Mouse (Mus musculus) midbrain, embryonic 12.5 days (tissue): Measurements from ENCODE around the gene Saa2. TPM values are rescaled to one million over a fixed set of nuclear protein-coding genes. Genes with fewer than 3 reads are reported as not detected.

Experiments used
- ATAC-seq: fragments of 200-750 bp; cut with Nextera tagmentation; 2 replicates; pipeline ENCODE4 v1.8.0; 2017; ENCODE audit warnings: low read depth, moderate TSS enrichment, moderate library complexity; ENCODE audit not compliant: low FRiP score
- H3K27ac ChIP-seq: fragments of 300-500 bp; sonication (generic); replicated peaks from 2 replicates; pipeline ENCODE4 v1.5.1; 2016; ENCODE audit warnings: mild to moderate bottlenecking
- H3K27me3 ChIP-seq: fragments of 300-500 bp; sonication (generic); 2 replicates; pipeline ENCODE4 v1.6.1; 2016; ENCODE audit warnings: mild to moderate bottlenecking
- H3K36me3 ChIP-seq: fragments of 300-500 bp; sonication (generic); 2 replicates; pipeline ENCODE4 v1.6.1; 2016
- H3K4me1 ChIP-seq: fragments of 300-500 bp; sonication (generic); 2 replicates; pipeline ENCODE4 v1.6.1; 2016
- H3K4me2 ChIP-seq: fragments of 300-500 bp; sonication (generic); replicated peaks from 2 replicates; pipeline ENCODE4 v1.6.1; 2016; ENCODE audit warnings: mild to moderate bottlenecking, moderate library complexity
- H3K4me3 ChIP-seq: fragments of 300-500 bp; sonication (generic); 2 replicates; pipeline ENCODE4 v1.5.1; 2016; ENCODE audit warnings: mild to moderate bottlenecking
- H3K9ac ChIP-seq: fragments of 300-500 bp; sonication (generic); replicated peaks from 2 replicates; pipeline ENCODE4 v1.6.1; 2016; ENCODE audit warnings: mild to moderate bottlenecking, moderate library complexity
- H3K9me3 ChIP-seq: fragments of 300-500 bp; sonication (generic); 2 replicates; pipeline ENCODE4 v1.6.1; 2016; ENCODE audit warnings: mild to moderate bottlenecking
- WGBS: fragments of 180-500 bp; shearing (Covaris S2); methylation state at CpG from one replicate; pipeline ENCODE4 v1.1.7; 2016; 5-methylcytosine and 5-hydroxymethylcytosine counted together
- polyA plus RNA-seq: library from polyadenylated mRNA; unstranded; fragments of >200 nt; fragmentation: Nextera tagmentation; extraction: Ambion mirVana; gene quantifications from 2 replicates; pipeline ENCODE4 v1.2.1, GENCODE M21; 2016

Saa2 gene
- polyA plus RNA-seq, 1 experiment from 2014 or later, result not detected

GRCm38 (mm10) chr7:46767371-46767770 is 15.8 kb downstream of the Saa2 start:
- peaks cover 71% of the 10 kb centered on the region for H3K36me3 ChIP-seq
- no peaks in the 10 kb centered on the region for H3K27me3 ChIP-seq
- H3K4me2 ChIP-seq, result no peak overlapping the region
- ATAC-seq, result no peak
- no peak overlapping the region for H3K4me3 ChIP-seq
- H3K27ac ChIP-seq, result no peak overlapping the region
- no peaks in the 10 kb centered on the region for H3K9me3 ChIP-seq
- H3K4me1 ChIP-seq, result no peaks in the 10 kb centered on the region
- H3K9ac ChIP-seq, result no peak overlapping the region

- Histone ChIP-seq H3K27ac (no peak overlapping the region), H3K4me1 (no peaks in the 10 kb centered on the region), H3K9ac (no peak overlapping the region), H3K4me3 (no peak overlapping the region), H3K4me2 (no peak overlapping the region), H3K9me3 (no peaks in the 10 kb centered on the region), H3K27me3 (no peaks in the 10 kb centered on the region), H3K36me3 (peaks cover 71% of the 10 kb centered on the region)
- 93% methylated on average over 7 of the region's 7 CpGs for WGBS
- no peak for ATAC-seq
Observed at GRCm38 (mm10) chr7:46768451-46768850, 16.9 kb downstream of the Saa2 start.

DNA sequence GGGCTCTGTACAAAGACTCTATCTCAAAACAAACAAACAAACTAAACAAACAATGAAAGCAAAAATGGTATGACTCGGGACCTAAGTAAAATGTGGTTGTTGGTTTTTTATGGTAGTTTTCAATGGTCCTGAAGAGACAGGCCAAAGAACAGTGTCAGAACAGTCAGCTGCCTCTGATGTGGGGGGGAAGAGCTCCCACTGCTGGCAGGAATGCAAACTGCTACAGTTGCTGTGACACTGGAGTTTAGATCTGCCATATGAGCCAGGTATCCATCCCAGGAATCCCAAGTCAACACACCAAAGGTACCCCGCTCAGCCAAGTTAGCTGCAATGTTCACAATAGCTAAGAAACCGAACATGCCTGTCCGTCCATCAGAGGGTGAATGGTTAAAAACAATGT is 19.1 kb downstream of the Saa2 start:
- 68% methylated on average over 4 of the region's 4 CpGs for WGBS
- Histone ChIP-seq H3K27ac (no peak overlapping the region), H3K4me2 (no peak overlapping the region), H3K36me3 (peaks cover 79% of the 10 kb centered on the region), H3K4me1 (no peaks in the 10 kb centered on the region), H3K4me3 (no peak overlapping the region), H3K9me3 (no peaks in the 10 kb centered on the region), H3K27me3 (no peaks in the 10 kb centered on the region), H3K9ac (no peak overlapping the region)
- ATAC-seq, result no peak

- Histone ChIP-seq H3K4me1 (0 out of 2 replicates have a peak, but pooled peaks cover 5% of the 10 kb centered on the region), H3K9me3 (no peaks in the 10 kb centered on the region), H3K4me2 (no peak overlapping the region), H3K27ac (no peak overlapping the region), H3K9ac (no peak overlapping the region), H3K36me3 (peaks cover 47% of the 10 kb centered on the region), H3K4me3 (no peak overlapping the region), H3K27me3 (no peaks in the 10 kb centered on the region)
- WGBS, result 87% methylated on average over 5 of the region's 5 CpGs
- ATAC-seq, result no peak
Observed at GRCm38 (mm10) chr7:46789177-46789849, 37.7 kb downstream of the Saa2 start.

- H3K27ac ChIP-seq, result no peak overlapping the region
- H3K27me3 ChIP-seq, result no peaks in the 10 kb centered on the region
- no peak for ATAC-seq
- no peaks in the 10 kb centered on the region for H3K9me3 ChIP-seq
- H3K9ac ChIP-seq, result no peak overlapping the region
- H3K4me2 ChIP-seq, result no peak overlapping the region
- peaks cover 16% of the 10 kb centered on the region for H3K36me3 ChIP-seq
- H3K4me1 ChIP-seq, result peaks cover 24% of the 10 kb centered on the region
- WGBS, result 89% methylated on average over 4 of the region's 4 CpGs
- no peak overlapping the region for H3K4me3 ChIP-seq
Observed at GRCm38 (mm10) chr7:46793871-46794270, 42.3 kb downstream of the Saa2 start.

DNA sequence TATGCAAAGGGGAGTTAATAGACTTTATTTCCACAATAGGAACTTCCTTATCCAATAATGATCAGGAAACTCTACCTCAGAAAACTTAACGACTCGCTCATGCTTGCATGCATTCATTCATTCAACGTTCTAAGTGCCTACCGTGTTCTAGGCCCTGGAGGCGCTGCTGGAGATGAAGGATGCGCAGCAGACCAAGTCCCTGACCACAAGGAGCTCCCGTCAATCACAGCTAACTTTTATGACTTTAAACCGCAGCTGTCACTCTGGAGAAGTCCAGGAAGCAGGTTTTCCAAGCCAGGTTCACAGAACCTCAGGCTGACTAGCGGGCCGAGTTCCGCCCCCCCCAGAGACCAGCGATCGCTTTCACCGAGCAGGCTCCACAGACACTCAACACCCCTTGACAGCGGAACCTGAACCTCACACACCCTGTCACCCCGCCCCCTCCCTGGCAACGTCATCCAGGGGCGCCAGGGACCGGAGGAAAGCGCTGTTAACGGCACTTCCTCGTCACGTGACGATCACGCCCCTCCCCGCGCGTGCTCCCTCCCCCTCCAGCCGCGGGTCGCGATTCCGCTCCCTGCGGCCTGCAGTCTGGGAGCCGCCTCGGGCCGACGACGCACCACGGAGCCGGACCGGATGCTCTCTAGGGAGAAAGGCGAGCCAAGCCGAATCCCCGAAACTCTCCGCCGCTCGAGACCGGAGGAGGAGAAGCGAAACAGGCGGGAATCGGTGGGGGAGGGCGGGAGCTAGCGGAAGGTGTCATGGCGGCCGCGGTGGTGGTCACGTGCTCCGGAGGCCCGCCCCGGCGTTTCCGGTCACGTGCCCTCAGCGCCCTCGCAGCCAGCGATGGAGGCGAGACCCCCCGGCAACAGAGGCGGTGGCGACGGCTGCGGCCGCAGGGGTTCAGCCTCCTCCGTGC is 44.0 kb downstream of the Saa2 start, which contains the start of the genes Hps5 and Gtf2h1:
Gene Hps5 (minus strand): TSS at position 778 of the 919 bp plus-strand sequence.
Gene Gtf2h1 (plus strand): TSS at position 817 of the 919 bp plus-strand sequence.
- H3K36me3 ChIP-seq, result peaks cover 13% of the 10 kb centered on the region
- peak within 1 kb of the TSS; percentile 99 for H3K4me2 ChIP-seq
- under 1% methylated on average over 63 of the region's 75 CpGs for WGBS
- ATAC-seq, result peak; percentile 99
- no peaks in the 10 kb centered on the region for H3K9me3 ChIP-seq
- H3K4me1 ChIP-seq, result peaks cover 24% of the 10 kb centered on the region
- H3K4me3 ChIP-seq, result peak within 1 kb of the TSS; percentile 93
- H3K9ac ChIP-seq, result peak within 1 kb of the TSS; percentile 90
- H3K27ac ChIP-seq, result peak within 1 kb of the TSS; percentile 79
- no peaks in the 10 kb centered on the region for H3K27me3 ChIP-seq

DNA sequence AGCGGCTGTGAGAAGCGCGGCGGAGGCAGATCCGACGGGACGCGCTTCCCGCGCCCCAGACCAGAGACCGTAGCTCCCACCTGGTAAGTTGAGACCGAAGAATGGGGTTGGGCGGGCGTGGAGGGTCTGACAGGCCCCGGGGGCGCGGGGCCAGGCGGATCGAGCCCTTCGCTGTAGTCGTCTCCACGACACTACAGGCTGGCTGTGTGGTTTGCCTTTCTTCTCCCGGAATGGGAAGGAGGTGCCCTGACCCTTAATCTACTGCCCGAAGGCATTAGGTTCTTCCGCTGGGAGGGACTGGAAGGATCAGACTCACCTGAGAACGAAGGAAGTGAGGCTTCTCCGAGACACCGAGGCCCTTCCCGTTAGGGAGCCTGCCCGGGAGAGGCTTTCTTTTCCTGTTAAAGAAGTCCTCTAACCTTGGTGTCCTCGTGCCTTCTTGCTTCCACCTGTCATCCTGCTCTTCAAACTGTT is 44.7 kb downstream of the Saa2 start:
- Histone ChIP-seq H3K27me3 (no peaks in the 10 kb centered on the region), H3K4me3 (peak overlapping the region; percentile 93), H3K9ac (peak overlapping the region; percentile 90), H3K9me3 (no peaks in the 10 kb centered on the region), H3K4me1 (peaks cover 24% of the 10 kb centered on the region), H3K36me3 (peaks cover 18% of the 10 kb centered on the region), H3K27ac (peak overlapping the region; percentile 79; the same call in 1 of the 2 replicates), H3K4me2 (peak overlapping the region; percentile 99)
- WGBS, result under 1% methylated on average over 31 of the region's 31 CpGs
- ATAC-seq, result no peak; the same call in 1 of the 2 replicates

DNA sequence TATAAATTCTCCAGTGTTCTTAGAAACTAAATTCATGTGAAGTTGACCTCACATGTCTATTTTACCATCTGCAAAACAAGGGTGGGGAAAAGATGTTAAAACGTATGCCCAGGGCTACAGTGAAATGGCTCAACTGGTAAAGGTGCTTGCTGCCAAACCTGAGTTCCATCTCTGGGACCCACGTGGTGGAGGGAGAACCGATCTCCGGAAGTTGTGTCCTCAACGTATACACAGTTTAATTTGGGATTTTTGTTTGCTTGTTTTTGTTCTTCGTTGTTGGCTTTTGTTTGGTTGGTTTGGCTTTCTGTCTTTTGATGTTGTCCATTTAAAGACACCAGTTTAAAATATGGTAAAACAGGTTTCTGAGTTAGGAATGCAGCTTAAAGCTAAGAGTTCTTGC is 45.2 kb downstream of the Saa2 start:
- Histone ChIP-seq H3K4me3 (peak overlapping the region; percentile 93), H3K9ac (peak overlapping the region; percentile 90), H3K36me3 (peaks cover 22% of the 10 kb centered on the region), H3K27me3 (no peaks in the 10 kb centered on the region), H3K4me2 (peak overlapping the region; percentile 99), H3K9me3 (no peaks in the 10 kb centered on the region), H3K4me1 (peaks cover 24% of the 10 kb centered on the region), H3K27ac (no peak overlapping the region)
- no peak for ATAC-seq
- 63% methylated on average over 6 of the region's 6 CpGs for WGBS

Other genes starting within 250 kb of the Saa2 start
- gene Sergef, start 112.0 kb upstream of the Saa2 start, polyA plus RNA-seq, result 17.3 and 18.5 TPM in 2 replicates
- gene Tph1, start 79.3 kb upstream of the Saa2 start, polyA plus RNA-seq, result 0.29 and 0.41 TPM in 2 replicates
- 30.7 and 32.0 TPM in 2 replicates for gene Saal1, start 41.1 kb upstream of the Saa2 start, polyA plus RNA-seq
- 0.10 TPM in 1 of 2 replicates, not detected in the other for gene Saa3, start 36.1 kb upstream of the Saa2 start, polyA plus RNA-seq
- gene Saa4, start 19.2 kb upstream of the Saa2 start, polyA plus RNA-seq, result not detected in 2 replicates
- gene Saa1, start 8.8 kb upstream of the Saa2 start, polyA plus RNA-seq, result not detected in 2 replicates
- 23.8 and 24.9 TPM in 2 replicates for gene Hps5, start 44.3 kb downstream of the Saa2 start, polyA plus RNA-seq
- 51.5 and 52.1 TPM in 2 replicates for gene Gtf2h1, start 44.3 kb downstream of the Saa2 start, polyA plus RNA-seq
- 802 and 809 TPM in 2 replicates for gene Ldha, start 89.7 kb downstream of the Saa2 start, polyA plus RNA-seq
- 0.22 TPM in 1 of 2 replicates, not detected in the other for gene Ldhc, start 109.4 kb downstream of the Saa2 start, polyA plus RNA-seq
- 318 and 322 TPM in 2 replicates for gene Tsg101, start 168.2 kb downstream of the Saa2 start, polyA plus RNA-seq
- 11.8 and 12.1 TPM in 2 replicates for gene Uevld, start 206.7 kb downstream of the Saa2 start, polyA plus RNA-seq
- not detected in 2 replicates for gene Gm9999, start 231.8 kb downstream of the Saa2 start, polyA plus RNA-seq